Mouse (Mus musculus): ENCODE data around the gene Psmd2. TPM values are rescaled to one million over a fixed set of nuclear protein-coding genes. Genes with fewer than 3 reads are reported as not detected.

Gene Psmd2
- total RNA-seq, 2 experiments from 2014 or later: 218 to 233 TPM

DNA sequence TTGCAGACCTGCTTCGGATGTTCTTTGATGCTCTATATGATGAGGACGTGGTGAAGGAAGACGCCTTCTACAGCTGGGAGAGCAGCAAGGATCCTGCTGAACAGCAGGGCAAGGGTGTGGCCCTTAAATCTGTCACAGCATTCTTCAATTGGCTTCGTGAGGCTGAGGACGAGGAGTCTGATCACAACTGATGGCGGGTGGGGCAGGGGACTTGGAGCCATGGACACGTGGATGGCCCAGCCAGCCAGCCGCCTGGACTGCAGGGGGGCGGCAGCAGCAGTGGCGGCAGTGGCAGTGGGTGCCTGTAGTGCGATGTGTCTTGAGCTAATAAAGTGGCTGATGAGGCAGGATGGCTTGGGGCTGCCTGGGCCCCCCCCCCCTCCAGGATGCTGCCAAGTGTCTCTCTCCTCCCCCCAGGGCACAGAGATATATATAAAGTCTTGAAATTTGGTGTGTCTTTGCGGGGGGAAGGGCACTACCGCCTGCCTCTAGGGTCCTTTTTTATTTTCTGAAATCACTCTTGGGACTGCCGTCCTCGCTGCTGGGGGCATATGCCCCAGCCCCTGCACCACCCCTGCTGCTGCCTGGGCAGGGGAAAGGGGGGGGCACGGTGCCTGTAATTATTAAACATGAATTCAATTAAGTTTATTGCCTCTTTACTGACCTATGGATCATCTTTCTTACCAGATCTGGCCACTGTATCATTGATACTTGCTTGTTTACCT, 41.0 kb downstream of the Psmd2 start:
- no peak for TF ChIP-seq CTCF (IDR thresholded peaks at IDR 0.05)
- DNase-seq (ENCODE audit: extremely low spot score in 1 of 2, low spot score in 2 of 2): peak in 1 of 2 experiments; percentile 26
- Histone ChIP-seq H3K4me3 (peak overlapping the region; percentile 72; the same call in 1 of the 2 replicates), H3K27ac (peak overlapping the region; percentile 88)
- intact Hi-C loops (cut with DNase I): loop anchor here (2.0 kb wide), 1 partner anchor 14 kb away; no protein-coding TSS in a partner anchor

DNA sequence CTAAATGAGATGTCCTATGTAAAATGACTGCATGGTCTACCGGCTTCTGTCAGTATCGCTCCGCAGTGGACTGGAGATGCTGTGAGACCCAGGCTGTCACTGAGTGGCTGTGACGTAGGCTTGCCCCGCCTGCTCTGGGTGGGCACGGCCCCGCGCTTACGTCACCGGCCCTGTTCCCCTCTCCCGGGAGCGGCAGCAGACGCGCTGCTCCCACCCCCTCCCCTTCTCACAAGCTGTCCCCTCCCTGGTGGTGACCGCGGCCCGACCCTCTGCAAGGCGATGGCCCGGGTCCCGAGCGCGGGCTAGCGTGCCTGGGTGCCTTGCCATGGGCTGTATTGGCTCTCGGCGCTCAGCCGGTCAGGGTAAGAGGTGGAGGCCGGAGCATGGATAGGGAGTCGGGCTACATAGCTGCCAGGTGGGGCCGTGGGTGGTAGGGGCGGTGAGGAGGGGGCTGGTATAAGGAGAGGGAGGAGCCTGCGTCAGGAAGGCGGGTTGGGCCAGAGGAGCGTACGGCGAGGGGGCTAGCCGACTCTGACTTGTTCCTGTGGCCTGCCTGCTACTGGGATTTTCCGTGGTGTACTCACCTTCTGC, 41.8 kb downstream of the Psmd2 start, which contains the start of gene Fam131a:
Fam131a (plus strand) TSS at position 131 of the 591 bp plus-strand sequence.
- Histone ChIP-seq H3K4me3 (peak within 1 kb of the TSS; percentile 72), H3K27ac (peak within 1 kb of the TSS; percentile 88)
- intact Hi-C loops (cut with DNase I): loop anchor here (2.0 kb wide), 1 partner anchor 14 kb away; no protein-coding TSS in a partner anchor
- peak; percentile 93 to 94 for DNase-seq (ENCODE audit: extremely low spot score in 1 of 2, low spot score in 2 of 2)
- no peak for TF ChIP-seq CTCF (IDR thresholded peaks at IDR 0.05)

GRCm38 (mm10) chr16:20694781-20695180, 43.3 kb downstream of the Psmd2 start:
- TF ChIP-seq CTCF (IDR thresholded peaks at IDR 0.05): no peak
- H3K27ac ChIP-seq: peak overlapping the region; percentile 88
- DNase-seq (ENCODE audit: extremely low spot score in 1 of 2, low spot score in 2 of 2): peak in 1 of 2 experiments; percentile 67
- H3K4me3 ChIP-seq: peak overlapping the region; percentile 72
- intact Hi-C loops (cut with DNase I): loop anchor here (1.0 kb wide), 1 partner anchor 22 kb away; no protein-coding TSS in a partner anchor

DNA sequence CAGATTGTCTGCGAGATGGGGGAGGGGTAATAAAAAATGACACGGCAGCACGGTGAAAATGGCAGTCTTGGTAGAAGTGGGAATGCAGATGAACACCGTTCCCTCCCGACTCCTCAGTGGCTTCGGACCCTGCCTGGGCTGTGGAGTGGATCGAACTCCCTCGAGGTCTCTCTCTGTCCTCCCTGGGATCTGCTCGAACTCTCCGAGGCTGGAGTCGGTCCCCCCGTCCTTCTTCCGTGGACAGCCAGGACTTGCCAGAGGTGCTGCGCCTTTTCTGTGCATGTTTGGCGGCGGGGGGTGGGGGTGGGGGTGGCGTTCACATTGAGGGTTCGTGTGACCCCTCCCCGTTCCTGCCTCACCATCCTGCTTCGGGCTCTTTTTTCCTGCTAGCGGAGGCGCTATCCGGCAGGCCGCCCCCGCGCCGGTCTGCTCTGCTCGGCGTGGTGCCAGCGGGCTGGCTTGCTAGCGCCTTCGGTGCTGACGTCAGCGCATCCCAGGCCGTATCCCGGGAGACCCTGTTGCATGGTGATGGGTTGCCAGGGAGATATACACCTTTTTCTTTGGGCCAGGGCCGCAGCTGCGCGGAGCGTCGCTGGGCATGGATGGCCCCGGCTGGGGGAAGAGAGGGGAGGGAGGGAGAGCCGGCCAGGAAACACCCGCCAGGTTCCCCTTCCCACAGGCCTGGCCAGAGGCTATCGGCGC, 44.3 kb downstream of the Psmd2 start:
- H3K4me3 ChIP-seq: peak overlapping the region; percentile 72
- intact Hi-C loops (cut with DNase I): no loop called here
- DNase-seq (ENCODE audit: extremely low spot score in 1 of 2, low spot score in 2 of 2): peak; percentile 96 to 99
- peak overlapping the region; percentile 88 for H3K27ac ChIP-seq
- TF ChIP-seq CTCF (IDR thresholded peaks at IDR 0.05): no peak

DNA sequence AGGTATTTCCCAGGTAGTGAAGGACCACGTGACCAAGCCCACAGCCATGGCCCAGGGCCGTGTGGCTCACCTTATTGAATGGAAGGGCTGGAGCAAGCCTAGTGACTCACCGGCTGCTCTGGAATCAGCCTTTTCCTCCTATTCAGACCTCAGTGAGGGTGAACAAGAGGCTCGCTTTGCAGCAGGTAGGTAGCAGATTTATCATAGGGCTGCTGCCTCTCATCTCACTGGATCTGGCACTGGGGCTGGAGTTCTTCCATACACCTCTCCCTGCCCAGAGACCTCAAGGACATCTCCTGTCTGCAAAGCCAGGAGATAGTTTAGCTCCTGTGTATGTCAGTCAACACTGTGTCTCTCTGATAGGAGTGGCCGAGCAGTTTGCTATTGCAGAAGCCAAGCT, 47.8 kb downstream of the Psmd2 start:
- TF ChIP-seq CTCF (IDR thresholded peaks at IDR 0.05): no peak
- intact Hi-C loops (cut with DNase I): no loop called here
- peak overlapping the region; percentile 24; the same call in 1 of the 2 replicates for H3K27ac ChIP-seq
- H3K4me3 ChIP-seq: no peak overlapping the region
- no peak for DNase-seq (ENCODE audit: extremely low spot score in 1 of 2, low spot score in 2 of 2)

DNA sequence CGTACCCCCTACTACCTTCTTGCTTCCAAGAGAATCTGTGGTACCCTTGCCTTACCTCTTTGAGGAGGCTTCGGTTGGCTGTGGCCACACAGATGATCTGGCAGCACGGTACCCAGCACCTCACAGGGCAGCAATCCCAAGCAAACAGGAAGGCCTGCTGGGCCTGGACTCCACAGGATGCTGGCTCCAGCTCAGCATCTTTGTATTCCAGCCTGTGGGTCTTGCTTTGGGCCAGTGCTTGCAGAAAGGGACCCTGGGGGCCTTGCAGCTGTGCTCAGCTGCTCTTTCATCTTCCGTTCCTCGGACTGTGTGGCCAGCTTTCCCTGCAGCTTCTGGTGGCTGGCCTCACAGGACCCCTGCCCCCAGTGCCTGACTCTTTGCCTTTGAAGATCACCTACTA, 48.6 kb downstream of the Psmd2 start:
- no peak for DNase-seq (ENCODE audit: extremely low spot score in 1 of 2, low spot score in 2 of 2)
- TF ChIP-seq CTCF (IDR thresholded peaks at IDR 0.05): no peak
- intact Hi-C loops (cut with DNase I): loop anchor here (5.0 kb wide), 1 partner anchor 492 kb away; no protein-coding TSS in a partner anchor
- peak overlapping the region; percentile 24 for H3K27ac ChIP-seq
- H3K4me3 ChIP-seq: no peak overlapping the region

- H3K27ac ChIP-seq: peak overlapping the region; percentile 64
- no peak for DNase-seq (ENCODE audit: extremely low spot score in 1 of 2, low spot score in 2 of 2)
- H3K4me3 ChIP-seq: no peak overlapping the region
- intact Hi-C loops (cut with DNase I): loop anchor here (5.0 kb wide), 1 partner anchor 491 kb away; no protein-coding TSS in a partner anchor
- no peak for TF ChIP-seq CTCF (IDR thresholded peaks at IDR 0.05)
These were observed 49.9 kb downstream of the Psmd2 start for GRCm38 (mm10) chr16:20701316-20701715.

DNA sequence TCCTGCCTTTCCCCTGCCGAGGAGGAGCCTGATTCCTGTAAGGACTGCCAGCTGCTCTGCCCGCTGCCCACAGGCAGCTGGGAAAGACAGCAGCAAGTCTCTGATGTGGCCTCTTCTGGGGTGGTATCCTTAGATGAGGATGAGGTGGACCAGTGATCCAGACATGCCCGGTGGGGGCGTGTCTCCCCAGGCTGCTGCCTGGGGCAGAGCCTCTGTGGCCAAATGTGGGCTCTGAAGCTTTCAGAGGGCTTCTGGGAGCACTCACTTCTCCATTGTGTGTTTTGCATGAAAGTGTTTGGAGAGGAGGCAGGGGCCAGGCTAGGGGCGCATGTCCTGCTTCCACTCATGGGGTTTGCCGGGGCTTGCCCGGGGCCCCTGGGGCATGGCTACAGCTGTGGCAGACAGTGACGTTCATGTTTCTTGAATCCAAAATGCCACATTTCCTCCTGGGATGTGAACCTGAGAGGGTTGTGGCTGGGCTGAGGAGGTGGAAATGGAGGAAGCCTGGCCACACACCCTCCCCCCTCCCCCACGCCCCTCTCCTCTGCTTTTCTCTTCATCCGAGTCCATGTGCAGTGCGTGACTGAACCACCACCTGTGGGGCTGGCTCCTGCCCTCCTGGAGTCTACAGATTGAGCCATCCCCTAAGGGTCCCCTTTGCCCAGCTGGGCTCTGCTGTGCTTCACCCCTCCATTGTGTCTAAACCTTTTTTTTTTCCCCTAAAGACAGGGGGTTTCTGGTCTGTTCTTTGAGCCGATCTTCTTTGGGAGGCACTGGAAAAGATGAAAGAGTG, 50.5 kb downstream of the Psmd2 start:
- Histone ChIP-seq H3K27ac (peak overlapping the region; percentile 64), H3K4me3 (no peak overlapping the region)
- peak in 1 of 2 experiments; percentile 18 for DNase-seq (ENCODE audit: extremely low spot score in 1 of 2, low spot score in 2 of 2)
- intact Hi-C loops (cut with DNase I): loop anchor here (5.0 kb wide), 1 partner anchor 490 kb away; no protein-coding TSS in a partner anchor
- no peak for TF ChIP-seq CTCF (IDR thresholded peaks at IDR 0.05)

GRCm38 (mm10) chr16:20702522-20702893, 51.1 kb downstream of the Psmd2 start:
- peak; percentile 68 for TF ChIP-seq CTCF (IDR thresholded peaks at IDR 0.05)
- intact Hi-C loops (cut with DNase I): loop anchor here (5.0 kb wide), 1 partner anchor 490 kb away; no protein-coding TSS in a partner anchor
- H3K27ac ChIP-seq: peak overlapping the region; percentile 64; the same call in 1 of the 2 replicates
- H3K4me3 ChIP-seq: no peak overlapping the region
- peak in 1 of 2 experiments; percentile 66 for DNase-seq (ENCODE audit: extremely low spot score in 1 of 2, low spot score in 2 of 2)

- Histone ChIP-seq H3K27ac (no peak overlapping the region), H3K4me3 (no peak overlapping the region)
- intact Hi-C loops (cut with DNase I): loop anchor here (5.0 kb wide), 1 partner anchor 489 kb away; no protein-coding TSS in a partner anchor
- DNase-seq (ENCODE audit: extremely low spot score in 1 of 2, low spot score in 2 of 2): peak in 1 of 2 experiments; percentile 20
- no peak for TF ChIP-seq CTCF (IDR thresholded peaks at IDR 0.05)
These were observed 51.6 kb downstream of the Psmd2 start for GRCm38 (mm10) chr16:20703071-20703470.
